Mouse (Mus musculus) liver, embryonic 12.5 days (tissue): ENCODE data around the gene Ccdc50. TPM values are rescaled to one million over a fixed set of nuclear protein-coding genes. Genes with fewer than 3 reads are reported as not detected.

ENCODE experiments used
- ATAC-seq: fragments of 200-750 bp; cut with Nextera tagmentation; 2 replicates; pipeline ENCODE4 v1.8.0; 2017; ENCODE audit warnings: moderate number of reproducible peaks, mild to moderate bottlenecking, moderate library complexity
- H3K27ac ChIP-seq: fragments of 300-500 bp; sonication (generic); 2 replicates; pipeline ENCODE4 v1.5.1; 2016; ENCODE audit warnings: mild to moderate bottlenecking
- H3K27me3 ChIP-seq: fragments of 300-500 bp; sonication (generic); replicated peaks from 2 replicates; pipeline ENCODE4 v1.6.1; 2016; ENCODE audit warnings: mild to moderate bottlenecking, moderate library complexity
- H3K36me3 ChIP-seq: fragments of 300-500 bp; sonication (generic); 2 replicates; pipeline ENCODE4 v1.6.1; 2016; ENCODE audit warnings: mild to moderate bottlenecking, moderate library complexity
- H3K4me1 ChIP-seq: fragments of 300-500 bp; sonication (generic); 2 replicates; pipeline ENCODE4 v1.6.1; 2016
- H3K4me2 ChIP-seq: fragments of 300-500 bp; sonication (generic); 2 replicates; pipeline ENCODE4 v1.6.1; 2016; ENCODE audit warnings: mild to moderate bottlenecking, moderate library complexity
- H3K4me3 ChIP-seq: fragments of 300-500 bp; sonication (generic); 2 replicates; pipeline ENCODE4 v1.5.1; 2016; ENCODE audit warnings: mild to moderate bottlenecking, moderate library complexity
- H3K9ac ChIP-seq: fragments of 300-500 bp; sonication (generic); 2 replicates; pipeline ENCODE4 v1.6.1; 2016; ENCODE audit warnings: mild to moderate bottlenecking, moderate library complexity
- H3K9me3 ChIP-seq: fragments of 300-500 bp; sonication (generic); replicated peaks from 2 replicates; pipeline ENCODE4 v1.6.1; 2016; ENCODE audit warnings: mild to moderate bottlenecking, moderate library complexity
- WGBS: fragments of 180-500 bp; shearing (Covaris S2); methylation state at CpG from one replicate; pipeline ENCODE4 v1.1.7; 2016; ENCODE audit not compliant: insufficient replicate concordance; 5-methylcytosine and 5-hydroxymethylcytosine counted together
- polyA plus RNA-seq: library from polyadenylated mRNA; unstranded; fragments of >200 nt; fragmentation: Nextera tagmentation; extraction: Ambion mirVana; gene quantifications from 2 replicates; pipeline ENCODE4 v1.2.1, GENCODE M21; 2016

Ccdc50 gene
- polyA plus RNA-seq, 1 experiment from 2014 or later, result 21.6 TPM

GRCm38 (mm10) chr16:27382217-27382616, 6.5 kb upstream of the Ccdc50 start:
- ATAC-seq, result no peak
- H3K27me3 ChIP-seq, result no peaks in the 10 kb centered on the region
- no peak overlapping the region for H3K4me2 ChIP-seq
- no peaks in the 10 kb centered on the region for H3K36me3 ChIP-seq
- 70% methylated on average over 4 of the region's 4 CpGs for WGBS
- H3K27ac ChIP-seq, result no peak overlapping the region
- H3K9me3 ChIP-seq, result no peaks in the 10 kb centered on the region
- 0 out of 2 replicates have a peak, but pooled peaks cover 5% of the 10 kb centered on the region for H3K4me1 ChIP-seq
- H3K9ac ChIP-seq, result no peak overlapping the region
- no peak overlapping the region for H3K4me3 ChIP-seq

- Histone ChIP-seq H3K27me3 (no peaks in the 10 kb centered on the region), H3K4me1 (peaks cover 20% of the 10 kb centered on the region), H3K9ac (no peak overlapping the region), H3K9me3 (no peaks in the 10 kb centered on the region), H3K4me2 (no peak overlapping the region), H3K4me3 (no peak overlapping the region), H3K27ac (no peak overlapping the region), H3K36me3 (no peaks in the 10 kb centered on the region)
- 43% methylated on average over 4 of the region's 4 CpGs for WGBS
- ATAC-seq, result no peak
These were observed 3.6 kb upstream of the Ccdc50 start for GRCm38 (mm10) chr16:27384893-27385603.

- no peak overlapping the region for H3K4me3 ChIP-seq
- peaks cover 26% of the 10 kb centered on the region for H3K4me1 ChIP-seq
- no peaks in the 10 kb centered on the region for H3K36me3 ChIP-seq
- 77% methylated on average over 1 of the region's 1 CpGs for WGBS
- H3K27me3 ChIP-seq, result no peaks in the 10 kb centered on the region
- no peak for ATAC-seq
- no peaks in the 10 kb centered on the region for H3K9me3 ChIP-seq
- H3K27ac ChIP-seq, result no peak overlapping the region
- no peak overlapping the region for H3K9ac ChIP-seq
- H3K4me2 ChIP-seq, result no peak overlapping the region
These were observed 3.0 kb upstream of the Ccdc50 start for GRCm38 (mm10) chr16:27385649-27386048.

GRCm38 (mm10) chr16:27386850-27387407, 1.7 kb upstream of the Ccdc50 start:
- Histone ChIP-seq H3K4me2 (no peak overlapping the region), H3K4me3 (no peak overlapping the region), H3K27me3 (no peaks in the 10 kb centered on the region), H3K9me3 (no peaks in the 10 kb centered on the region), H3K36me3 (no peaks in the 10 kb centered on the region), H3K27ac (no peak overlapping the region), H3K9ac (no peak overlapping the region), H3K4me1 (peaks cover 31% of the 10 kb centered on the region)
- WGBS, result 61% methylated on average over 4 of the region's 4 CpGs
- ATAC-seq, result no peak

- Histone ChIP-seq H3K4me2 (peak overlapping the region; percentile 79), H3K9me3 (no peaks in the 10 kb centered on the region), H3K36me3 (no peaks in the 10 kb centered on the region), H3K9ac (peak overlapping the region; percentile 89), H3K27ac (peak overlapping the region; percentile 53), H3K27me3 (no peaks in the 10 kb centered on the region), H3K4me1 (peaks cover 34% of the 10 kb centered on the region), H3K4me3 (peak overlapping the region; percentile 84)
- 23% methylated on average over 12 of the region's 12 CpGs for WGBS
- peak; percentile 21; the same call in 1 of the 2 replicates for ATAC-seq
These were observed 746 bp upstream of the Ccdc50 start for GRCm38 (mm10) chr16:27387634-27388611.

- H3K4me2 ChIP-seq, result peak overlapping the region; percentile 79
- peak overlapping the region; percentile 86; the same call in 1 of the 2 replicates for H3K27ac ChIP-seq
- H3K4me1 ChIP-seq, result peaks cover 37% of the 10 kb centered on the region
- WGBS, result 35% methylated on average over 7 of the region's 7 CpGs
- no peaks in the 10 kb centered on the region for H3K9me3 ChIP-seq
- H3K27me3 ChIP-seq, result no peaks in the 10 kb centered on the region
- ATAC-seq, result peak; percentile 16; the same call in 1 of the 2 replicates
- no peaks in the 10 kb centered on the region for H3K36me3 ChIP-seq
- H3K9ac ChIP-seq, result peak overlapping the region; percentile 89
- H3K4me3 ChIP-seq, result peak overlapping the region; percentile 84
These were observed 1.0 kb downstream of the Ccdc50 start for GRCm38 (mm10) chr16:27389534-27390282.

- WGBS, result 68% methylated on average over 4 of the region's 4 CpGs
- H3K9ac ChIP-seq, result no peak overlapping the region
- H3K27ac ChIP-seq, result no peak overlapping the region
- peak overlapping the region; percentile 84 for H3K4me3 ChIP-seq
- H3K27me3 ChIP-seq, result no peaks in the 10 kb centered on the region
- ATAC-seq, result no peak
- peak overlapping the region; percentile 79 for H3K4me2 ChIP-seq
- H3K9me3 ChIP-seq, result no peaks in the 10 kb centered on the region
- H3K4me1 ChIP-seq, result peaks cover 42% of the 10 kb centered on the region
- no peaks in the 10 kb centered on the region for H3K36me3 ChIP-seq
These were observed 1.6 kb downstream of the Ccdc50 start for GRCm38 (mm10) chr16:27390306-27390705.

GRCm38 (mm10) chr16:27391845-27392244, 3.2 kb downstream of the Ccdc50 start:
- H3K9me3 ChIP-seq, result no peaks in the 10 kb centered on the region
- no peak overlapping the region for H3K4me2 ChIP-seq
- 63% methylated on average over 2 of the region's 2 CpGs for WGBS
- H3K9ac ChIP-seq, result no peak overlapping the region
- H3K27me3 ChIP-seq, result no peaks in the 10 kb centered on the region
- H3K36me3 ChIP-seq, result no peaks in the 10 kb centered on the region
- ATAC-seq, result no peak
- no peak overlapping the region for H3K4me3 ChIP-seq
- H3K4me1 ChIP-seq, result peaks cover 41% of the 10 kb centered on the region
- no peak overlapping the region for H3K27ac ChIP-seq

- no peak overlapping the region for H3K27ac ChIP-seq
- no peak overlapping the region for H3K4me2 ChIP-seq
- 69% methylated on average over 4 of the region's 4 CpGs for whole genome bisulfite sequencing
- H3K9ac ChIP-seq, result no peak overlapping the region
- no peaks in the 10 kb centered on the region for H3K36me3 ChIP-seq
- no peak overlapping the region for H3K4me3 ChIP-seq
- H3K27me3 ChIP-seq, result no peaks in the 10 kb centered on the region
- peaks cover 18% of the 10 kb centered on the region for H3K4me1 ChIP-seq
- no peaks in the 10 kb centered on the region for H3K9me3 ChIP-seq
- no peak for ATAC-seq
These were observed 6.8 kb downstream of the Ccdc50 start for GRCm38 (mm10) chr16:27395251-27396037.

- H3K9ac ChIP-seq, result no peak overlapping the region
- 71% methylated on average over 1 of the region's 1 CpGs for WGBS
- no peak overlapping the region for H3K27ac ChIP-seq
- H3K4me2 ChIP-seq, result no peak overlapping the region
- no peak for ATAC-seq
- peaks cover 10% of the 10 kb centered on the region for H3K4me1 ChIP-seq
- no peaks in the 10 kb centered on the region for H3K36me3 ChIP-seq
- no peaks in the 10 kb centered on the region for H3K27me3 ChIP-seq
- H3K4me3 ChIP-seq, result no peak overlapping the region
- no peaks in the 10 kb centered on the region for H3K9me3 ChIP-seq
These were observed 8.3 kb downstream of the Ccdc50 start for GRCm38 (mm10) chr16:27396951-27397350.
